Mouse (Mus musculus) heart, embryonic 14.5 days (tissue): ENCODE results near the gene Jaml. TPM values are rescaled to one million over a fixed set of nuclear protein-coding genes. Genes with fewer than 3 reads are reported as not detected.
A peak's percentile ranks its signal among the peaks of the same experiment; 100 is the strongest.

ENCODE experiments used
- ATAC-seq: fragments of 200-750 bp; cut with Nextera tagmentation; 2 replicates; pipeline ENCODE4 v1.8.0; 2017; ENCODE audit warnings: low read depth, moderate TSS enrichment; ENCODE audit not compliant: insufficient number of reproducible peaks, insufficient read depth, low FRiP score
- H3K27ac ChIP-seq, 2 experiments: fragments of 200-500 bp in 1 of 2; fragments of 300-500 bp in 1 of 2; sonication (generic) in 1 of 2; replicated peaks in 1 of 2; 2 replicates each; pipeline ENCODE4 v1.5.1; 2012 to 2014; ENCODE audit warnings: low read depth in 2 of 2, low read length in 2 of 2, control low read depth in 1 of 2, mild to moderate bottlenecking in 1 of 2, mixed read lengths in 1 of 2; ENCODE audit not compliant: control insufficient read depth in 1 of 2, insufficient read depth in 1 of 2
- H3K27me3 ChIP-seq: fragments of 300-500 bp; sonication (generic); 2 replicates; pipeline ENCODE4 v1.6.1; 2014; ENCODE audit warnings: mild to moderate bottlenecking, low read length, control low read depth; ENCODE audit not compliant: control insufficient read depth, insufficient read depth
- H3K36me3 ChIP-seq: fragments of 300-500 bp; sonication (generic); 2 replicates; pipeline ENCODE4 v1.6.1; 2014; ENCODE audit warnings: mild to moderate bottlenecking, control low read depth, low read length, mixed read lengths; ENCODE audit not compliant: control insufficient read depth, insufficient read depth
- H3K4me1 ChIP-seq, 2 experiments: fragments of 200-500 bp in 1 of 2; fragments of 300-500 bp in 1 of 2; sonication (generic) in 1 of 2; 2 replicates each; pipeline ENCODE4 v1.6.1; 2012 to 2014; ENCODE audit warnings: low read length in 2 of 2, control low read depth in 1 of 2, mixed read lengths in 1 of 2; ENCODE audit not compliant: control insufficient read depth in 2 of 2, insufficient read depth in 2 of 2
- H3K4me2 ChIP-seq: fragments of 300-500 bp; sonication (generic); 2 replicates; pipeline ENCODE4 v1.6.1; 2014; ENCODE audit warnings: mild to moderate bottlenecking, low read length
- H3K4me3 ChIP-seq, 2 experiments: fragments of 200-500 bp in 1 of 2; fragments of 300-500 bp in 1 of 2; sonication (generic) in 1 of 2; 2 replicates each; pipeline ENCODE4 v1.5.1; 2012 to 2014; ENCODE audit warnings: low read length in 2 of 2, mild to moderate bottlenecking in 2 of 2, control low read depth in 1 of 2, low read depth in 1 of 2, moderate library complexity in 1 of 2; ENCODE audit not compliant: control insufficient read depth in 1 of 2, insufficient read depth in 1 of 2
- H3K9ac ChIP-seq: fragments of 300-500 bp; sonication (generic); 2 replicates; pipeline ENCODE4 v1.6.1; 2014; ENCODE audit warnings: mild to moderate bottlenecking, low read length
- H3K9me3 ChIP-seq: fragments of 300-500 bp; sonication (generic); 2 replicates; pipeline ENCODE4 v1.6.1; 2016; ENCODE audit warnings: low read length, control low read depth; ENCODE audit not compliant: control insufficient read depth
- WGBS: fragments of 180-500 bp; shearing (Covaris S2); extraction: QIAGEN DNeasy Blood & Tissue Kit; methylation state at CpG from one replicate; pipeline ENCODE4 v1.1.7; 2014; 5-methylcytosine and 5-hydroxymethylcytosine counted together
- polyA plus RNA-seq: library from polyadenylated mRNA; unstranded; fragments of >200 nt; fragmentation: Nextera tagmentation; extraction: Ambion mirVana; gene quantifications from 2 replicates; pipeline ENCODE4 v1.2.1, GENCODE M21; 2014

The Jaml gene
- polyA plus RNA-seq, 1 experiment from 2014 or later = 0.18 TPM

- Histone ChIP-seq H3K9me3 (no peaks in the 10 kb centered on the region), H3K36me3 (no peaks in the 10 kb centered on the region), H3K27me3 (peaks cover 7% of the 10 kb centered on the region; the same call in 1 of the 2 replicates), H3K4me2 (no peak overlapping the region), H3K9ac (no peak overlapping the region), H3K27ac (no peak overlapping the region), H3K4me3 (no peak overlapping the region), H3K4me1 (peaks cover 3 to 8% of the 10 kb centered on the region in 2 experiments)
- ATAC-seq = no peak
- 73% methylated on average over 9 of the region's 9 CpGs for WGBS
Observed at GRCm38 (mm10) chr9:45116819-45117218, 37.8 kb downstream of the Jaml start.

- H3K36me3 ChIP-seq = no peaks in the 10 kb centered on the region
- H3K9me3 ChIP-seq = no peaks in the 10 kb centered on the region
- H3K4me3 ChIP-seq = peak within 1 kb of the TSS; percentile 67 to 68
- WGBS = under 1% methylated on average over 13 of the region's 13 CpGs
- peak within 1 kb of the TSS; percentile 78 for H3K9ac ChIP-seq
- H3K27me3 ChIP-seq = peaks cover 7% of the 10 kb centered on the region; the same call in 1 of the 2 replicates
- ATAC-seq = no peak
- H3K27ac ChIP-seq = peak within 1 kb of the TSS; percentile 46 to 55; a peak in 3 of 4 replicates
- peaks cover 10 to 17% of the 10 kb centered on the region in 2 experiments for H3K4me1 ChIP-seq
- peak within 1 kb of the TSS; percentile 64 for H3K4me2 ChIP-seq
Observed at GRCm38 (mm10) chr9:45117741-45118431, 38.9 kb downstream of the Jaml start, which contains the start of gene Scn2b. TSS of gene Scn2b (plus strand) at chr9:45117782.

GRCm38 (mm10) chr9:45118552-45118951 lies 39.6 kb downstream of the Jaml start:
- Histone ChIP-seq H3K9ac (peak overlapping the region; percentile 78), H3K9me3 (no peaks in the 10 kb centered on the region), H3K4me1 (peaks cover 10 to 17% of the 10 kb centered on the region in 2 experiments), H3K27ac (no peak overlapping the region), H3K36me3 (no peaks in the 10 kb centered on the region), H3K4me3 (peak overlapping the region; percentile 67 to 68), H3K27me3 (peaks cover 7% of the 10 kb centered on the region; the same call in 1 of the 2 replicates), H3K4me2 (peak overlapping the region; percentile 64)
- no peak for ATAC-seq
- 22% methylated on average over 10 of the region's 10 CpGs for WGBS

- Histone ChIP-seq H3K4me2 (no peak overlapping the region), H3K9me3 (no peaks in the 10 kb centered on the region), H3K27me3 (peaks cover 7% of the 10 kb centered on the region; the same call in 1 of the 2 replicates), H3K36me3 (no peaks in the 10 kb centered on the region), H3K9ac (no peak overlapping the region), H3K27ac (no peak overlapping the region), H3K4me1 (peaks cover 10 to 17% of the 10 kb centered on the region in 2 experiments), H3K4me3 (no peak overlapping the region)
- no peak for ATAC-seq
- 93% methylated on average over 8 of the region's 8 CpGs for WGBS
Observed at GRCm38 (mm10) chr9:45119316-45119953, 40.5 kb downstream of the Jaml start.

- H3K4me2 ChIP-seq = no peak overlapping the region
- no peaks in the 10 kb centered on the region for H3K36me3 ChIP-seq
- peaks cover 7% of the 10 kb centered on the region; the same call in 1 of the 2 replicates for H3K27me3 ChIP-seq
- ATAC-seq = no peak
- no peak overlapping the region for H3K9ac ChIP-seq
- no peak overlapping the region for H3K27ac ChIP-seq
- no peak overlapping the region for H3K4me3 ChIP-seq
- 84% methylated on average over 14 of the region's 14 CpGs for WGBS
- peaks cover 10 to 17% of the 10 kb centered on the region in 2 experiments for H3K4me1 ChIP-seq
- no peaks in the 10 kb centered on the region for H3K9me3 ChIP-seq
Observed at GRCm38 (mm10) chr9:45119954-45120530, 41.1 kb downstream of the Jaml start.

GRCm38 (mm10) chr9:45120567-45120966 lies 41.6 kb downstream of the Jaml start:
- no peaks in the 10 kb centered on the region for H3K9me3 ChIP-seq

GRCm38 (mm10) chr9:45121001-45121400 lies 42.0 kb downstream of the Jaml start:
- Histone ChIP-seq H3K27me3 (peaks cover 7% of the 10 kb centered on the region; the same call in 1 of the 2 replicates), H3K9me3 (no peaks in the 10 kb centered on the region)

More at GRCm38 (mm10) chr9:45120567-45120966, 41.6 kb downstream of the Jaml start:
- Histone ChIP-seq H3K4me1 (peaks cover 10 to 17% of the 10 kb centered on the region in 2 experiments), H3K4me2 (no peak overlapping the region), H3K27ac (no peak overlapping the region), H3K27me3 (peaks cover 7% of the 10 kb centered on the region; the same call in 1 of the 2 replicates), H3K36me3 (no peaks in the 10 kb centered on the region), H3K9ac (no peak overlapping the region), H3K4me3 (no peak overlapping the region)
- WGBS = 82% methylated on average over 6 of the region's 6 CpGs
- ATAC-seq = no peak

More at GRCm38 (mm10) chr9:45121001-45121400, 42.0 kb downstream of the Jaml start:
- no peak overlapping the region for H3K9ac ChIP-seq
- WGBS = 57% methylated on average over 6 of the region's 6 CpGs
- ATAC-seq = no peak
- peaks cover 10 to 17% of the 10 kb centered on the region in 2 experiments for H3K4me1 ChIP-seq
- H3K36me3 ChIP-seq = no peaks in the 10 kb centered on the region
- no peak overlapping the region for H3K4me2 ChIP-seq
- no peak overlapping the region for H3K27ac ChIP-seq
- no peak overlapping the region for H3K4me3 ChIP-seq
